Comparison of ENCODE assay signal across 25 mouse cellular contexts in the genomic region with DNA sequence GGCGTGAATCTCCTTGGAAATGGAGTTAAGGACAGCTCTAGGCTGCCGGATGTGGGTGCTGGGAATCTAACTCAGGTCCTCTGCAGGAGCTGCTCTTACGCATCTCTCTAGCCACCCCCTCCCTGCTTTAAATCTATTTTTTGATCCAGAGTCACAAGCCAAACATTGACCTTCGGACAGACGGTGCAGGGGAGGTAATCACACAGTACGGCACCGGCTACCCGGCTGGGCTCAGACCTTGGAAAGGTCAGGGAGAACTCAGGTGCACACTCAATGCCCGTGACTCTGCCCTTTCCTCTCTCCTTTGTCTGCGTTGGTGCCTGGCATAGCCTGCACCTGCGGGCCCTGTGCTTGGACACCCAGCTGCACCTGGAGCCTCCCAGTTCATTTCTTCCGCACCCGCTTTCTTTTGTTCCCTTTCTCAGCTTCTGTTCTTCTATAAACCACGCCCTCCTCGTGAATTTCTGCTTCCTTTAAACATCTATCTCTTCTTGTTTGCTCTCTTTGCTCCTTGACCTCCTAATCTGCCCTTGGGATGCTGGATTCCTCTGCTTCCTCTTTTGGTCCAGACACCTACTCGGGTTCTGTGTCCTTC. TPM values are rescaled to one million over a fixed set of nuclear protein-coding genes. Genes with fewer than 3 reads are reported as not detected.
DNase-seq lines count a peak whose midpoint lies in the region; ATAC-seq and TF ChIP-seq lines count a peak whose summit lies in the region.
"Had no signal": no experiment of that assay in that cellular context is flagged by ENCODE, and none has a peak within 500 bp of the region (broad histone marks: within the 10 kb centered on the region; RNA-seq: fewer than 3 reads in every experiment).

No protein-coding gene starts in this region.

- no peaks in the 10 kb centered on the region for H3K79me2 ChIP-seq in liver, adult 2 months (ENCODE audit: control insufficient read depth, insufficient read depth, low read length)

- TF ChIP-seq CTCF in liver, adult 2 months (IDR thresholded peaks at IDR 0.05; ENCODE audit: low read depth, low read length): no peak
- no peak for TF ChIP-seq CTCF in stomach, postnatal 0 days (IDR thresholded peaks at IDR 0.05; ENCODE audit: low read depth)

- no peak overlapping the region for H3K4me2 ChIP-seq in liver, embryonic 11.5 days
- no peak overlapping the region for H3K4me2 ChIP-seq in stomach, postnatal 0 days (replicated peaks; ENCODE audit: low read depth)
- H3K4me2 ChIP-seq: forebrain, embryonic 13.5 days; heart, embryonic 13.5 days; hindbrain, embryonic 14.5 days had no signal

- H3K4me1 ChIP-seq in heart, embryonic 10.5 days: no peaks in the 10 kb centered on the region
- H3K4me1 ChIP-seq in liver, adult 2 months (ENCODE audit: control insufficient read depth, insufficient read depth, low read length): peaks cover 7% of the 10 kb centered on the region; the same call in 1 of the 2 replicates
- no peaks in the 10 kb centered on the region for H3K4me1 ChIP-seq in liver, embryonic 11.5 days (replicated peaks; ENCODE audit: control insufficient read depth, insufficient read depth, low read length)
- no peaks in the 10 kb centered on the region for H3K4me1 ChIP-seq in stomach, postnatal 0 days (replicated peaks; ENCODE audit: control insufficient read depth, insufficient read depth)
- H3K4me1 ChIP-seq: forebrain, embryonic 10.5 days had no signal

- no peak overlapping the region for H3K4me3 ChIP-seq in heart, embryonic 10.5 days
- H3K4me3 ChIP-seq in liver, adult 2 months (ENCODE audit: insufficient read depth, low read depth, low read length): no peak overlapping the region
- H3K4me3 ChIP-seq in liver, embryonic 11.5 days (ENCODE audit: low read depth, low read length): no peak overlapping the region
- H3K4me3 ChIP-seq in stomach, postnatal 0 days (ENCODE audit: low read depth, low read length): no peak overlapping the region
- H3K4me3 ChIP-seq: forebrain, embryonic 10.5 days; forebrain, embryonic 13.5 days; gastrocnemius, adult 2 months; heart, embryonic 13.5 days had no signal

- H3K27me3 ChIP-seq in heart, embryonic 10.5 days (ENCODE audit: insufficient read depth, poor library complexity, severe bottlenecking): no peaks in the 10 kb centered on the region
- H3K27me3 ChIP-seq in liver, adult 2 months (ENCODE audit: control insufficient read depth, insufficient read depth, low read length): no peaks in the 10 kb centered on the region
- H3K27me3 ChIP-seq in liver, embryonic 11.5 days (replicated peaks; ENCODE audit: control insufficient read depth, insufficient read depth, low read length): no peaks in the 10 kb centered on the region
- H3K27me3 ChIP-seq in stomach, postnatal 0 days (ENCODE audit: control insufficient read depth, insufficient read depth, low read length): no peaks in the 10 kb centered on the region
- H3K27me3 ChIP-seq: forebrain, embryonic 13.5 days; heart, embryonic 13.5 days; Patski had no signal

- no peaks in the 10 kb centered on the region for H3K9me3 ChIP-seq in heart, embryonic 10.5 days
- no peaks in the 10 kb centered on the region for H3K9me3 ChIP-seq in liver, embryonic 11.5 days (ENCODE audit: control insufficient read depth, low read length)
- H3K9me3 ChIP-seq in stomach, postnatal 0 days (ENCODE audit: control insufficient read depth, low read length): no peaks in the 10 kb centered on the region
- H3K9me3 ChIP-seq: forebrain, embryonic 10.5 days; forebrain, embryonic 13.5 days; G1E; heart, embryonic 13.5 days had no signal

- no peak overlapping the region for H3K9ac ChIP-seq in liver, adult 2 months (ENCODE audit: low read depth, low read length)
- no peak overlapping the region for H3K9ac ChIP-seq in liver, embryonic 11.5 days (ENCODE audit: low read depth, low read length)
- H3K9ac ChIP-seq in stomach, postnatal 0 days (ENCODE audit: low read length): no peak overlapping the region
- H3K9ac ChIP-seq: forebrain, embryonic 13.5 days; heart, embryonic 13.5 days; hindbrain, embryonic 14.5 days had no signal

- no peak for ATAC-seq in liver, embryonic 11.5 days (replicated peaks; ENCODE audit: low FRiP score)
- peak; percentile 18; the same call in 1 of the 2 replicates for ATAC-seq in stomach, postnatal 0 days (ENCODE audit: low FRiP score, low TSS enrichment)
- ATAC-seq in inflammation-experienced regulatory T-cells, adult 6 months: no peak
- ATAC-seq: activated CD4-positive, CD25-positive, alpha-beta regulatory T cell, adult 4 months; forebrain, embryonic 13.5 days; forebrain, embryonic 16.5 days; hindbrain, postnatal 0 days; Patski had no signal

- no peak for TF ChIP-seq POLR2A in liver, adult 2 months (IDR thresholded peaks at IDR 0.05; ENCODE audit: extremely low read depth, insufficient read depth, low read length)

- 92% methylated on average over 16 of the region's 16 CpGs for WGBS in heart, embryonic 10.5 days
- WGBS in liver, adult 2 months: 55% methylated on average over 16 of the region's 16 CpGs
- 82% methylated on average over 16 of the region's 16 CpGs for WGBS in liver, embryonic 11.5 days
- 83% methylated on average over 16 of the region's 16 CpGs for WGBS in stomach, postnatal 0 days

- TF ChIP-seq EP300 in stomach, postnatal 0 days (optimal IDR thresholded peaks at IDR 0.05): no peak

- DNase-seq in heart, adult 11 months: peak; percentile 85
- DNase-seq in heart, embryonic 10.5 days (ENCODE audit: low spot score): no peak
- peak; percentile 74 for DNase-seq in liver, adult 2 months (ENCODE audit: extremely low read depth, low read depth, low spot score)
- DNase-seq in liver, embryonic 11.5 days (ENCODE audit: low spot score): no peak
- no peak for DNase-seq in stomach, postnatal 0 days (ENCODE audit: low spot score)
- DNase-seq: adrenal gland, postnatal 10 days; adrenal gland, postnatal 36 days; cerebellum, adult 18-20 months; cerebellum, adult 9-10 months; cerebellum, postnatal 14 days; gastrocnemius, adult 2 months; gastrocnemius, postnatal 14 days; heart, adult 18-20 months; heart, postnatal 14 days; heart, postnatal 4 days had no signal

- no peak overlapping the region for H3K27ac ChIP-seq in heart, embryonic 10.5 days
- H3K27ac ChIP-seq in liver, adult 2 months (replicated peaks; ENCODE audit: insufficient read depth, low read depth, low read length): no peak overlapping the region
- H3K27ac ChIP-seq in liver, embryonic 11.5 days (ENCODE audit: low read depth, low read length): no peak overlapping the region
- no peak overlapping the region for H3K27ac ChIP-seq in stomach, postnatal 0 days (replicated peaks)
- H3K27ac ChIP-seq: forebrain, embryonic 10.5 days; forebrain, embryonic 13.5 days; gastrocnemius, adult 2 months; heart, embryonic 13.5 days; hindbrain, embryonic 14.5 days; hindbrain, postnatal 0 days had no signal

- peaks cover 79% of the 10 kb centered on the region for H3K36me3 ChIP-seq in heart, embryonic 10.5 days
- H3K36me3 ChIP-seq in liver, adult 2 months (ENCODE audit: control insufficient read depth, insufficient read depth, low read length): peaks cover 30% of the 10 kb centered on the region
- peaks cover 19% of the 10 kb centered on the region; the same call in 1 of the 2 replicates for H3K36me3 ChIP-seq in liver, embryonic 11.5 days (ENCODE audit: control insufficient read depth, insufficient read depth, low read length)
- peaks cover 23% of the 10 kb centered on the region for H3K36me3 ChIP-seq in stomach, postnatal 0 days (ENCODE audit: control insufficient read depth, insufficient read depth, low read length)
- H3K36me3 ChIP-seq: G1E had no signal

RNA-seq across cellular contexts. Expression of gene Cers5, which starts 19.6 kb away (rescaled TPM):
- 56.5 and 60.3 TPM in 2 replicates for polyA plus RNA-seq in heart, embryonic 10.5 days (2016; fragmentation: Nextera tagmentation; extraction: Ambion mirVana)
- 3.2 and 3.8 TPM in 2 replicates for total RNA-seq in liver, adult 2 months (2014; rRNA removed)
- 1.7 and 2.0 TPM in 2 replicates for polyA plus RNA-seq in liver, adult 2 months (2012; rRNA removed)
- 32.3 and 34.7 TPM in 2 replicates for polyA plus RNA-seq in liver, embryonic 11.5 days (2014; fragmentation: Nextera tagmentation; extraction: Ambion mirVana)
- polyA plus RNA-seq in stomach, postnatal 0 days (2015; fragmentation: Nextera tagmentation; extraction: Ambion mirVana): 32.2 and 33.6 TPM in 2 replicates
- polyA plus RNA-seq in inflammation-experienced regulatory T-cells, adult 6 months (2017; shearing (Covaris generic)): 10 to 100 TPM; 49.5 to 66.7 (median 56.5) TPM

Comparison
In these comparisons a context has a peak if more than half of its experiments do, and no peak if none do; other contexts are left out.
1. DNase-seq: peak in heart, adult 11 months (single experiment) and liver, adult 2 months (single experiment); none in heart, embryonic 10.5 days (single experiment), liver, embryonic 11.5 days (single experiment) and stomach, postnatal 0 days (single experiment).
2. RNA of gene Cers5, which starts 19.6 kb away (polyA plus RNA-seq): 49.5 to 66.7 TPM in inflammation-experienced regulatory T-cells, adult 6 months, 56.5 to 60.3 TPM in heart, embryonic 10.5 days, 32.3 to 34.7 TPM in liver, embryonic 11.5 days and 32.2 to 33.6 TPM in stomach, postnatal 0 days; 1.7 to 2.0 TPM in liver, adult 2 months; every median in the first group is over 10 times any median in the second.